Mouse (Mus musculus): ENCODE measurements around the gene Hmcn2. TPM values are rescaled to one million over a fixed set of nuclear protein-coding genes. Genes with fewer than 3 reads are reported as not detected.

The Hmcn2 gene
- polyA plus RNA-seq, 1 experiment from 2014 or later: 4.7 TPM

- no peaks in the 10 kb centered on the region for H3K36me3 ChIP-seq (ENCODE audit: control insufficient read depth, insufficient read depth, low read length)
- no peak overlapping the region for H3K9ac ChIP-seq (ENCODE audit: low read depth, low read length)
- WGBS: 56% methylated on average over 10 of the region's 10 CpGs
- no peak overlapping the region for H3K27ac ChIP-seq (ENCODE audit: low read length)
- no peak overlapping the region for H3K4me2 ChIP-seq (ENCODE audit: low read depth, low read length)
- H3K4me1 ChIP-seq (ENCODE audit: control insufficient read depth, insufficient read depth, low read length): no peaks in the 10 kb centered on the region
- ATAC-seq: no peak
- no peaks in the 10 kb centered on the region for H3K9me3 ChIP-seq (ENCODE audit: control insufficient read depth, low read length)
- no peaks in the 10 kb centered on the region for H3K27me3 ChIP-seq (replicated peaks; ENCODE audit: control insufficient read depth, insufficient read depth, low read length)
- H3K4me3 ChIP-seq (ENCODE audit: low read length): no peak overlapping the region
These were observed 13.0 kb downstream of the Hmcn2 start for GRCm38 (mm10) chr2:31327186-31327585.

- Histone ChIP-seq H3K27me3 (replicated peaks; ENCODE audit: control insufficient read depth, insufficient read depth, low read length) (no peaks in the 10 kb centered on the region), H3K27ac (ENCODE audit: low read length) (peak overlapping the region; percentile 89), H3K4me3 (ENCODE audit: low read length) (no peak overlapping the region), H3K4me2 (ENCODE audit: low read depth, low read length) (0 out of 2 replicates have a peak overlapping the region, but pooled peaks have one; percentile 5), H3K4me1 (ENCODE audit: control insufficient read depth, insufficient read depth, low read length) (peaks cover 26% of the 10 kb centered on the region), H3K9ac (ENCODE audit: low read depth, low read length) (peak overlapping the region; percentile 40; the same call in 1 of the 2 replicates), H3K36me3 (ENCODE audit: control insufficient read depth, insufficient read depth, low read length) (no peaks in the 10 kb centered on the region), H3K9me3 (ENCODE audit: control insufficient read depth, low read length) (no peaks in the 10 kb centered on the region)
- ATAC-seq: peak; percentile 80
- WGBS: 32% methylated on average over 12 of the region's 12 CpGs
These were observed 23.6 kb downstream of the Hmcn2 start for GRCm38 (mm10) chr2:31337706-31338330.

GRCm38 (mm10) chr2:31339826-31340225, 25.6 kb downstream of the Hmcn2 start:
- 0 out of 2 replicates have a peak overlapping the region, but pooled peaks have one; percentile 54 for H3K27ac ChIP-seq (ENCODE audit: low read length)
- no peak overlapping the region for H3K4me3 ChIP-seq (ENCODE audit: low read length)
- H3K4me2 ChIP-seq (ENCODE audit: low read depth, low read length): no peak overlapping the region
- H3K36me3 ChIP-seq (ENCODE audit: control insufficient read depth, insufficient read depth, low read length): no peaks in the 10 kb centered on the region
- H3K9me3 ChIP-seq (ENCODE audit: control insufficient read depth, low read length): no peaks in the 10 kb centered on the region
- peaks cover 26% of the 10 kb centered on the region for H3K4me1 ChIP-seq (ENCODE audit: control insufficient read depth, insufficient read depth, low read length)
- H3K9ac ChIP-seq (ENCODE audit: low read depth, low read length): no peak overlapping the region
- no peaks in the 10 kb centered on the region for H3K27me3 ChIP-seq (replicated peaks; ENCODE audit: control insufficient read depth, insufficient read depth, low read length)
- peak; percentile 61 for ATAC-seq
- WGBS: 37% methylated on average over 9 of the region's 9 CpGs

GRCm38 (mm10) chr2:31341726-31342535, 27.7 kb downstream of the Hmcn2 start:
- no peak for ATAC-seq
- 64% methylated on average over 8 of the region's 8 CpGs for WGBS

GRCm38 (mm10) chr2:31346096-31346495, 31.9 kb downstream of the Hmcn2 start:
- WGBS: 31% methylated on average over 12 of the region's 12 CpGs
- H3K36me3 ChIP-seq (ENCODE audit: control insufficient read depth, insufficient read depth, low read length): no peaks in the 10 kb centered on the region
- H3K27me3 ChIP-seq (replicated peaks; ENCODE audit: control insufficient read depth, insufficient read depth, low read length): no peaks in the 10 kb centered on the region
- no peak overlapping the region for H3K4me2 ChIP-seq (ENCODE audit: low read depth, low read length)
- no peak overlapping the region for H3K4me3 ChIP-seq (ENCODE audit: low read length)
- H3K4me1 ChIP-seq (ENCODE audit: control insufficient read depth, insufficient read depth, low read length): peaks cover 2% of the 10 kb centered on the region; the same call in 1 of the 2 replicates
- no peaks in the 10 kb centered on the region for H3K9me3 ChIP-seq (ENCODE audit: control insufficient read depth, low read length)
- ATAC-seq: no peak
- H3K27ac ChIP-seq (ENCODE audit: low read length): no peak overlapping the region
- H3K9ac ChIP-seq (ENCODE audit: low read depth, low read length): no peak overlapping the region

More at GRCm38 (mm10) chr2:31341726-31342535, 27.7 kb downstream of the Hmcn2 start:
- Histone ChIP-seq H3K9ac (ENCODE audit: low read depth, low read length) (no peak overlapping the region), H3K4me3 (ENCODE audit: low read length) (no peak overlapping the region), H3K27me3 (replicated peaks; ENCODE audit: control insufficient read depth, insufficient read depth, low read length) (no peaks in the 10 kb centered on the region), H3K4me2 (ENCODE audit: low read depth, low read length) (no peak overlapping the region), H3K9me3 (ENCODE audit: control insufficient read depth, low read length) (no peaks in the 10 kb centered on the region), H3K27ac (ENCODE audit: low read length) (no peak overlapping the region), H3K36me3 (ENCODE audit: control insufficient read depth, insufficient read depth, low read length) (no peaks in the 10 kb centered on the region), H3K4me1 (ENCODE audit: control insufficient read depth, insufficient read depth, low read length) (peaks cover 24% of the 10 kb centered on the region)

GRCm38 (mm10) chr2:31348373-31348772, 34.2 kb downstream of the Hmcn2 start:
- Histone ChIP-seq H3K36me3 (ENCODE audit: control insufficient read depth, insufficient read depth, low read length) (no peaks in the 10 kb centered on the region), H3K9me3 (ENCODE audit: control insufficient read depth, low read length) (no peaks in the 10 kb centered on the region), H3K4me1 (ENCODE audit: control insufficient read depth, insufficient read depth, low read length) (peaks cover 2% of the 10 kb centered on the region; the same call in 1 of the 2 replicates), H3K4me2 (ENCODE audit: low read depth, low read length) (no peak overlapping the region), H3K27ac (ENCODE audit: low read length) (no peak overlapping the region), H3K27me3 (replicated peaks; ENCODE audit: control insufficient read depth, insufficient read depth, low read length) (no peaks in the 10 kb centered on the region), H3K9ac (ENCODE audit: low read depth, low read length) (no peak overlapping the region), H3K4me3 (ENCODE audit: low read length) (no peak overlapping the region)
- WGBS: 63% methylated on average over 3 of the region's 3 CpGs
- no peak for ATAC-seq

GRCm38 (mm10) chr2:31348850-31349249, 34.6 kb downstream of the Hmcn2 start:
- no peak for ATAC-seq
- WGBS: 74% methylated on average over 5 of the region's 5 CpGs

GRCm38 (mm10) chr2:31356771-31357170, 42.6 kb downstream of the Hmcn2 start:
- H3K4me2 ChIP-seq (ENCODE audit: low read depth, low read length): no peak overlapping the region
- no peaks in the 10 kb centered on the region for H3K9me3 ChIP-seq (ENCODE audit: control insufficient read depth, low read length)
- H3K4me3 ChIP-seq (ENCODE audit: low read length): no peak overlapping the region
- ATAC-seq: no peak
- no peaks in the 10 kb centered on the region for H3K27me3 ChIP-seq (replicated peaks; ENCODE audit: control insufficient read depth, insufficient read depth, low read length)
- H3K4me1 ChIP-seq (ENCODE audit: control insufficient read depth, insufficient read depth, low read length): no peaks in the 10 kb centered on the region
- H3K36me3 ChIP-seq (ENCODE audit: control insufficient read depth, insufficient read depth, low read length): no peaks in the 10 kb centered on the region
- H3K27ac ChIP-seq (ENCODE audit: low read length): no peak overlapping the region
- H3K9ac ChIP-seq (ENCODE audit: low read depth, low read length): no peak overlapping the region
- WGBS: 64% methylated on average over 5 of the region's 5 CpGs

More at GRCm38 (mm10) chr2:31348850-31349249, 34.6 kb downstream of the Hmcn2 start:
- Histone ChIP-seq H3K27ac (ENCODE audit: low read length) (no peak overlapping the region), H3K9ac (ENCODE audit: low read depth, low read length) (no peak overlapping the region), H3K4me2 (ENCODE audit: low read depth, low read length) (no peak overlapping the region), H3K4me1 (ENCODE audit: control insufficient read depth, insufficient read depth, low read length) (peaks cover 2% of the 10 kb centered on the region; the same call in 1 of the 2 replicates), H3K4me3 (ENCODE audit: low read length) (no peak overlapping the region), H3K27me3 (replicated peaks; ENCODE audit: control insufficient read depth, insufficient read depth, low read length) (no peaks in the 10 kb centered on the region), H3K36me3 (ENCODE audit: control insufficient read depth, insufficient read depth, low read length) (no peaks in the 10 kb centered on the region), H3K9me3 (ENCODE audit: control insufficient read depth, low read length) (no peaks in the 10 kb centered on the region)

GRCm38 (mm10) chr2:31359316-31359715, 45.1 kb downstream of the Hmcn2 start:
- H3K4me3 ChIP-seq (ENCODE audit: low read length): no peak overlapping the region
- ATAC-seq: no peak
- H3K4me2 ChIP-seq (ENCODE audit: low read depth, low read length): no peak overlapping the region
- 73% methylated on average over 7 of the region's 7 CpGs for WGBS
- no peak overlapping the region for H3K9ac ChIP-seq (ENCODE audit: low read depth, low read length)
- no peaks in the 10 kb centered on the region for H3K9me3 ChIP-seq (ENCODE audit: control insufficient read depth, low read length)
- H3K27ac ChIP-seq (ENCODE audit: low read length): no peak overlapping the region
- no peaks in the 10 kb centered on the region for H3K36me3 ChIP-seq (ENCODE audit: control insufficient read depth, insufficient read depth, low read length)
- H3K27me3 ChIP-seq (replicated peaks; ENCODE audit: control insufficient read depth, insufficient read depth, low read length): no peaks in the 10 kb centered on the region
- no peaks in the 10 kb centered on the region for H3K4me1 ChIP-seq (ENCODE audit: control insufficient read depth, insufficient read depth, low read length)
